Mouse (Mus musculus) embryonic facial prominence, embryonic 12.5 days (tissue): ENCODE data around the gene Traf5. TPM values are rescaled to one million over a fixed set of nuclear protein-coding genes. Genes with fewer than 3 reads are reported as not detected.

Source experiments
- ATAC-seq: fragments of 200-750 bp; cut with Nextera tagmentation; 2 replicates; pipeline ENCODE4 v1.8.0; 2017; ENCODE audit not compliant: insufficient number of reproducible peaks, insufficient read depth, low FRiP score, low TSS enrichment
- H3K27ac ChIP-seq: fragments of 300-500 bp; sonication (generic); 2 replicates; pipeline ENCODE4 v1.5.1; 2016; ENCODE audit warnings: mild to moderate bottlenecking
- H3K27me3 ChIP-seq: fragments of 300-500 bp; sonication (generic); 2 replicates; pipeline ENCODE4 v1.6.1; 2016; ENCODE audit warnings: mild to moderate bottlenecking, moderate library complexity
- H3K36me3 ChIP-seq: fragments of 300-500 bp; sonication (generic); 2 replicates; pipeline ENCODE4 v1.6.1; 2016; ENCODE audit warnings: mild to moderate bottlenecking
- H3K4me1 ChIP-seq: fragments of 300-500 bp; sonication (generic); 2 replicates; pipeline ENCODE4 v1.6.1; 2016
- H3K4me2 ChIP-seq: fragments of 300-500 bp; sonication (generic); replicated peaks from 2 replicates; pipeline ENCODE4 v1.6.1; 2016; ENCODE audit warnings: mild to moderate bottlenecking, moderate library complexity
- H3K4me3 ChIP-seq: fragments of 300-500 bp; sonication (generic); 2 replicates; pipeline ENCODE4 v1.5.1; 2016; ENCODE audit warnings: mild to moderate bottlenecking
- H3K9ac ChIP-seq: fragments of 300-500 bp; sonication (generic); 2 replicates; pipeline ENCODE4 v1.6.1; 2016; ENCODE audit warnings: mild to moderate bottlenecking, moderate library complexity
- H3K9me3 ChIP-seq: fragments of 300-500 bp; sonication (generic); 2 replicates; pipeline ENCODE4 v1.6.1; 2016; ENCODE audit warnings: mild to moderate bottlenecking, moderate library complexity
- WGBS: fragments of 180-500 bp; shearing (Covaris S2); methylation state at CpG from one replicate; pipeline ENCODE4 v1.1.7; 2016; 5-methylcytosine and 5-hydroxymethylcytosine counted together
- polyA plus RNA-seq: library from polyadenylated mRNA; unstranded; fragments of >200 nt; fragmentation: Nextera tagmentation; extraction: Ambion mirVana; gene quantifications from 2 replicates; pipeline ENCODE4 v1.2.1, GENCODE M21; 2016

The Traf5 gene
- polyA plus RNA-seq, 1 experiment from 2014 or later = 14.4 TPM

- no peak for ATAC-seq
- Histone ChIP-seq H3K27me3 (peaks cover 7% of the 10 kb centered on the region; the same call in 1 of the 2 replicates), H3K27ac (no peak overlapping the region), H3K36me3 (no peaks in the 10 kb centered on the region), H3K4me2 (peak overlapping the region; percentile 26), H3K9ac (no peak overlapping the region), H3K4me3 (no peak overlapping the region), H3K4me1 (peaks cover 17% of the 10 kb centered on the region), H3K9me3 (no peaks in the 10 kb centered on the region)
- 68% methylated on average over 3 of the region's 3 CpGs for WGBS
Observed at GRCm38 (mm10) chr1:192090281-192090680, 2.1 kb downstream of the Traf5 start.

DNA sequence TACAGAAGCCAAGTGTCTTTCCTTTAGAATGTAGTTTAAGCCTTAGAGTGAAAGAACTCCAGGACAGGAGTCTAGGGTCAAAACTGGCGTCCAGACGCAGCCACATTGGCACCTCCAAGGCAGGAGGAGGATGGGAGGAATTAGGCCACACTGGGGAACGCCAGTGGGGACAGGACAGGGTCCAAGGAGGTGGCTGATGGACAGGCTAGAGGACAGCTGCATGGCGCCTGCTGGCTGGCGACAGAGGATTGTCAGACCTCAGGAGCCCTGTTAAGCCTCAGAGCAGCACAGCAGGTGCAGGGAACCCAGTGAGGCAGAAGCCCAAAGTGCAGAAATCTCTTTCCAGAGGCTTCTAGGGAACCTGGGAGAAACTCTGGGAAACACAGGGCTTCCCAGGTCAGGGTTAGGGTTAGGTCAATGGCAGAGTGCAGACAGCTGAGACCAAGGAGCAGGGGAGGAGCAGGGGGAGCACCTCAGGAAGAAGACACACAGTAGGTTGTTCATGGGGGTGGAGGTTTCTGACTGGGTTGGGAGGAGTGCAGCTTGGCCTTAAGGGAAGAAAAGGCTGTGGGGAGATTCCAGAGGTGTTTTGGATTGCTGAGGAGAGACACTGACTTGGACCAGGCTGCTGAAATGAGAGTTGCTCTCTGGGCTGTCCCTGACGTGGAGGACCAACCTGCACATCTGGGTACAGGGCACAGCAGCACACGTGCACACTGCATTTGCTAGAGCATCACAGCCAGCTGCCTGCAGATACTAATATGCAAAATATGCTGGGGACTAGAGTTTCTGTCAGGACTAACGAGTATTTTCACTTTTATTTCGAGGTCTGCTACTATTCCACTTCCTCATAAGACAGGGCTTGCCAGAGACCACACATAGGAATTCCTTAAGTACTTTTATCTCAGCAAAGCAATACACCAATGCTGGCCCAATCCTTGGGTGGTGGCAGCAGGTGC, 2.9 kb downstream of the Traf5 start:
- Histone ChIP-seq H3K9me3 (no peaks in the 10 kb centered on the region), H3K9ac (no peak overlapping the region), H3K36me3 (no peaks in the 10 kb centered on the region), H3K27me3 (peaks cover 7% of the 10 kb centered on the region; the same call in 1 of the 2 replicates), H3K4me1 (peaks cover 17% of the 10 kb centered on the region), H3K4me3 (no peak overlapping the region), H3K27ac (no peak overlapping the region), H3K4me2 (peak overlapping the region; percentile 26; the same call in 1 of the 2 replicates)
- ATAC-seq = no peak
- WGBS = 61% methylated on average over 9 of the region's 9 CpGs

GRCm38 (mm10) chr1:192088011-192088410, 4.3 kb downstream of the Traf5 start:
- Histone ChIP-seq H3K9me3 (no peaks in the 10 kb centered on the region), H3K9ac (no peak overlapping the region), H3K4me3 (no peak overlapping the region), H3K27me3 (peaks cover 7% of the 10 kb centered on the region; the same call in 1 of the 2 replicates), H3K4me1 (peaks cover 17% of the 10 kb centered on the region), H3K27ac (no peak overlapping the region), H3K4me2 (no peak overlapping the region), H3K36me3 (no peaks in the 10 kb centered on the region)
- WGBS = 63% methylated on average over 4 of the region's 4 CpGs
- ATAC-seq = no peak

DNA sequence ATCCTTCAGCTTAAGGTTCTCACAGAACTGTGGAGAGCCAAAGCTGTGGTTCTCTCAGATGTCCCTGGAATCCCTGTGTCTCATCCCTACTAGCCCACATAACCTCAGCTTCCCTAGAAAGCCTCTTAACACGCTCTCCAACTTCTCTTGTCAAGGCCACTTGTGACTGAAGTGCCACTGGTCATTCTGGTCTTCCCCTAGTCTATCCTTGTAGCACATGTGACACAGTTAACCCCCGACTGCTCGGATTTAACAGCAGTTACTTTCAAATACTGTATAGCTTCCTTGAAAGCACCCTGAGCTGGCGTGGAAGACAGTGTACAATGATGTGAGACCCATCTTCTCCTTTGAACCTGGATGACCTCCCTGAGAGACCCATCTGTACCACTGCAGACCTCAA, 5.3 kb downstream of the Traf5 start:
- Histone ChIP-seq H3K9ac (no peak overlapping the region), H3K27ac (no peak overlapping the region), H3K4me1 (peaks cover 17% of the 10 kb centered on the region), H3K36me3 (no peaks in the 10 kb centered on the region), H3K9me3 (no peaks in the 10 kb centered on the region), H3K4me3 (no peak overlapping the region), H3K4me2 (no peak overlapping the region), H3K27me3 (peaks cover 7% of the 10 kb centered on the region; the same call in 1 of the 2 replicates)
- WGBS = 82% methylated on average over 4 of the region's 4 CpGs
- no peak for ATAC-seq

DNA sequence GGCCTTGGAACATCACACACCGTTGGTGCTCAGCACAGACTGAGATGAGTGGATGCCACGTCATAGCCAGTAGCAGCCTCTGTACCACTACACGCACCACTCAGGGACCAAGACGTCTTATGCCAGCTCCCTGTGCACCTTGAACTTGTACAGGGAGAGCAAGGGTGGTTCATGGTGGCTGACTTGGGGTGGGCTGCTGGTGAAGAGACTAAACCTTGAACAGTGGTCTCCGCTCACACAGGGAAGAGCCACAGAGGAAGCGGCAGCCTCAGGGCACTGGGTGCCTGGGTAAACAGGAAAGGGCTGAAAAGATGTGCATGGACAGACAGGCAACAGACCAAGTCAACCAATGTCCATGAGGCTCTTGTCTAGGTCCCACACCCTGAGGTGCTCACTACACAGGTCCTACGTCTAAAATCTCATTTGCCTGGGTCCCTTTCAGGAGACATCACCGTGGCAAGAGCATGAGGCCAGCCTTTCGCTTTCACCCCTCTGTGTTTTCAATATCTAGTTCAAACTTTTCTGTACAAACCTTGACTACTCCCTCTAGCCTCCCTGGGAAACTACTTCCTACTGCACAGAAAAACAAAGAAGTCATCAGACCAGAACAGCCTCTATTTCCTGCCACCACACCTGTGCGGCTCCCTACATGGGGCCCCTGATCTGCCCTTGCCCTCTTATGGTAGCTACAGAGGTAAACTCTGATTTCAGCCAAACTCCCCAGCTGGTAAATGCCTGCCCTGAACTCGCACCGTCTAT, 5.9 kb downstream of the Traf5 start:
- no peak overlapping the region for H3K4me3 ChIP-seq
- 84% methylated on average over 12 of the region's 12 CpGs for WGBS

GRCm38 (mm10) chr1:192085218-192085617, 7.1 kb downstream of the Traf5 start:
- no peaks in the 10 kb centered on the region for H3K36me3 ChIP-seq
- H3K4me2 ChIP-seq = no peak overlapping the region
- H3K4me1 ChIP-seq = peaks cover 8% of the 10 kb centered on the region; the same call in 1 of the 2 replicates
- no peak overlapping the region for H3K4me3 ChIP-seq
- WGBS = 91% methylated on average over 10 of the region's 10 CpGs
- no peaks in the 10 kb centered on the region for H3K9me3 ChIP-seq
- H3K27me3 ChIP-seq = no peaks in the 10 kb centered on the region; the same call in 1 of the 2 replicates
- no peak overlapping the region for H3K9ac ChIP-seq
- ATAC-seq = no peak
- H3K27ac ChIP-seq = no peak overlapping the region

More for the DNA sequence above, 5.9 kb downstream of the Traf5 start:
- Histone ChIP-seq H3K36me3 (no peaks in the 10 kb centered on the region), H3K27ac (no peak overlapping the region), H3K4me1 (peaks cover 17% of the 10 kb centered on the region), H3K9me3 (no peaks in the 10 kb centered on the region), H3K9ac (no peak overlapping the region), H3K4me2 (no peak overlapping the region), H3K27me3 (peaks cover 7% of the 10 kb centered on the region; the same call in 1 of the 2 replicates)
- ATAC-seq = no peak

GRCm38 (mm10) chr1:192082646-192083045, 9.7 kb downstream of the Traf5 start:
- Histone ChIP-seq H3K36me3 (no peaks in the 10 kb centered on the region), H3K9ac (no peak overlapping the region), H3K27ac (no peak overlapping the region), H3K9me3 (no peaks in the 10 kb centered on the region), H3K4me2 (no peak overlapping the region), H3K4me1 (0 out of 2 replicates have a peak, but pooled peaks cover 5% of the 10 kb centered on the region), H3K4me3 (no peak overlapping the region), H3K27me3 (no peaks in the 10 kb centered on the region)
- WGBS = 90% methylated on average over 1 of the region's 1 CpGs
- no peak for ATAC-seq

- no peak overlapping the region for H3K4me3 ChIP-seq
- no peak overlapping the region for H3K27ac ChIP-seq
- no peak overlapping the region for H3K4me2 ChIP-seq
- no peak overlapping the region for H3K9ac ChIP-seq
- no peaks in the 10 kb centered on the region for H3K9me3 ChIP-seq
- WGBS = 91% methylated on average over 2 of the region's 2 CpGs
- no peaks in the 10 kb centered on the region for H3K36me3 ChIP-seq
- no peak for ATAC-seq
- no peaks in the 10 kb centered on the region for H3K27me3 ChIP-seq
- H3K4me1 ChIP-seq = no peaks in the 10 kb centered on the region
Observed at GRCm38 (mm10) chr1:192081129-192081528, 11.2 kb downstream of the Traf5 start.

DNA sequence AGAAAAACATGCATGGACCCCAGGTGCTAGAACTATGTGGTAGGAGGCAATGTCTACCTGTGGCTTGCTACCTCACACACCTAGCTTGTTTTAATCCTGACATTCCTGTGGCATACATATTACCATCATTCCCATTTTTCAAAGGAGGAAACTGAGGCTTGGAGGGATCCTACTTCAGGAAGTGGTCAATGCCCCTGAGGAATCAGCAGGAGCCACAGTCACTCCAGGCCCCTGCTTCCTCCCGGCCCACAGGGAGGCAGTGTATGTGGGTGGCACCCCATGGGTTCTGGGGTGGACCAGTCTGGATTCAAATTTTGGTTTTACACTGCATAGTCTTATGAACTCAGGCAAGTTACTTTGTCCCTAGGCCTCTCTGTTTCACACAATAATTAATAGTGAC, 13.2 kb downstream of the Traf5 start:
- H3K4me1 ChIP-seq = 0 out of 2 replicates have a peak, but pooled peaks cover 4% of the 10 kb centered on the region
- H3K4me3 ChIP-seq = no peak overlapping the region
- H3K4me2 ChIP-seq = no peak overlapping the region
- H3K9ac ChIP-seq = no peak overlapping the region
- no peaks in the 10 kb centered on the region for H3K27me3 ChIP-seq
- H3K36me3 ChIP-seq = no peaks in the 10 kb centered on the region
- no peak overlapping the region for H3K27ac ChIP-seq
- H3K9me3 ChIP-seq = no peaks in the 10 kb centered on the region
- WGBS = 74% methylated on average over 1 of the region's 1 CpGs
- no peak for ATAC-seq

DNA sequence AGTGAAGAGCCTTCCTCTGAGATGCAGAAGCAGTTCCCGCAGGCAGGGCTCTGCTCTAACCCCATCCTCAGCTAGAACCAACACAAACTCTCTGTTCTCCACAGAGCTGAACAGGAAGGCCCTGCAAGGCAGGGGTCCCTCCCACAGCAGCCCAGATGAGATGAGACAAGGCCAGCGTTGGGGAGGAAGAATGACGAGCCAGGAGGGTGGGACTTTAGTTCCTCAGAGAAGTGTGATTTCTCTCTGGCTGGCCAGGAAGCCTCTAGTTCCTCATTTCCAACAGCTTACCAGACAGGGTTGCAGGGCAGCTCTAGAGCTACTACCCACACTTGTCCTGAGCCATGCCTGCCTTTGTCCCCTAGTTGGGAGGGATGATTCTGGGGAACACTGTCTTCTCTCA, 14.0 kb downstream of the Traf5 start:
- H3K4me2 ChIP-seq = no peak overlapping the region
- ATAC-seq = no peak
- H3K4me1 ChIP-seq = 0 out of 2 replicates have a peak, but pooled peaks cover 4% of the 10 kb centered on the region
- WGBS = 45% methylated on average over 3 of the region's 3 CpGs
- no peak overlapping the region for H3K4me3 ChIP-seq
- no peaks in the 10 kb centered on the region for H3K36me3 ChIP-seq
- no peaks in the 10 kb centered on the region for H3K27me3 ChIP-seq
- H3K9me3 ChIP-seq = no peaks in the 10 kb centered on the region
- H3K27ac ChIP-seq = no peak overlapping the region
- H3K9ac ChIP-seq = no peak overlapping the region

DNA sequence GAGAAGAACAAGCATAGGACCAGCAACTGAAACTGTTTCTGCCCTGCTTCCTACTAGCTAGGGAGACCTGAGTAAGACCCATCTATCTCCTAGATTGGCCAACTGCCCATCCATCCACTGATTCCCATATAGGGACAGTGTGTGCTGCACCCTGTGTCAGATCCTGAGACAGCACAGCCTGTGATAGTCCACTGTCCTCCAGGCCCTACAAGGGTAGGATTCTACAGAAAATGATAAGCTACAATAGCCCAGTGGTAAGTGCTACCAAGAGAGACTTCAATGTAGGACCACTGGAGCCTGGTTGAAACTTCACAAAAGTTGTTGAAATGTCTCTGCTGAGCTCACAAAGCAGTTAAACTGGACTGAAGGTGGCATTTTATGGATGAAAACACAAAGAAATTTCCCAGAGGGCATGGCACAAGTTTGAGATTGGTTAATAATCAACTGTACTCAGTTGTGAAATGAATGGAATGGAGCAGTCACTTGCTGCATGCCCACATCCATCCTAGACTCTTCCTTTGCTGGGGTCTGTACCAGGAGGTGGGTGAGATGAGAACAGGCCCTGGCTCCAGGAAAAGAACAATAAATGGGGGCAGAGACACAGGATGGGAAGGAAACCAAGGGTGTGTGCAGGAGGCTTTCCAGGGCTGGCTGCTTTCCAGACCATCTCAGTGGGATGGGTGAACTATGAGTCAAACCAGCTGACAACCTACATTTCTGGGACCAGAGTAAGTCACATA, 15.4 kb downstream of the Traf5 start:
- Histone ChIP-seq H3K4me2 (no peak overlapping the region), H3K9ac (no peak overlapping the region), H3K27ac (no peak overlapping the region), H3K27me3 (no peaks in the 10 kb centered on the region), H3K4me1 (peaks cover 7% of the 10 kb centered on the region; the same call in 1 of the 2 replicates), H3K4me3 (no peak overlapping the region), H3K9me3 (no peaks in the 10 kb centered on the region), H3K36me3 (no peaks in the 10 kb centered on the region)
- no peak for ATAC-seq
